Mouse (Mus musculus): ENCODE measurements around the gene Lama1. TPM values are rescaled to one million over a fixed set of nuclear protein-coding genes. Genes with fewer than 3 reads are reported as not detected.
"Not testable (repeated sequence)": the region's sequence is repeated elsewhere in the genome, so short reads cannot be mapped to it uniquely, and the experiment has no call there.

Lama1 gene
- polyA plus RNA-seq, 1 experiment from 2014 or later, result 11.1 TPM

- H3K27ac ChIP-seq, result 0 out of 2 replicates have a peak overlapping the region, but pooled peaks have one; percentile 30
- 0 out of 2 replicates have a peak, but pooled peaks have one; percentile 21 for ATAC-seq (ENCODE audit: low FRiP score)
- no peak overlapping the region for H3K9ac ChIP-seq
- peaks cover 21% of the 10 kb centered on the region for H3K4me1 ChIP-seq (replicated peaks)
- no peaks in the 10 kb centered on the region for H3K9me3 ChIP-seq
- H3K4me2 ChIP-seq, result no peak overlapping the region
- peaks cover 4% of the 10 kb centered on the region; the same call in 1 of the 2 replicates for H3K36me3 ChIP-seq
- no peaks in the 10 kb centered on the region for H3K27me3 ChIP-seq
- H3K4me3 ChIP-seq, result no peak overlapping the region
- 69% methylated on average over 14 of the region's 14 CpGs for WGBS
These were observed 26.4 kb downstream of the Lama1 start for GRCm38 (mm10) chr17:67723175-67724067.

- WGBS, result 86% methylated on average over 11 of the region's 11 CpGs
- Histone ChIP-seq H3K4me2 (no peak overlapping the region), H3K4me3 (no peak overlapping the region), H3K27ac (no peak overlapping the region), H3K9ac (no peak overlapping the region), H3K9me3 (no peaks in the 10 kb centered on the region), H3K4me1 (replicated peaks) (peaks cover 17% of the 10 kb centered on the region), H3K27me3 (no peaks in the 10 kb centered on the region), H3K36me3 (peaks cover 4% of the 10 kb centered on the region; the same call in 1 of the 2 replicates)
- no peak for ATAC-seq (ENCODE audit: low FRiP score)
These were observed 29.5 kb downstream of the Lama1 start for GRCm38 (mm10) chr17:67726601-67727000.

GRCm38 (mm10) chr17:67728751-67729150 lies 31.7 kb downstream of the Lama1 start:
- Histone ChIP-seq H3K9ac (no peak overlapping the region), H3K36me3 (peaks cover 4% of the 10 kb centered on the region; the same call in 1 of the 2 replicates), H3K4me3 (no peak overlapping the region), H3K4me1 (replicated peaks) (peaks cover 13% of the 10 kb centered on the region; the same call in 1 of the 2 replicates), H3K9me3 (no peaks in the 10 kb centered on the region), H3K27me3 (no peaks in the 10 kb centered on the region), H3K4me2 (no peak overlapping the region), H3K27ac (no peak overlapping the region)
- 55% methylated on average over 7 of the region's 7 CpGs for WGBS
- no peak for ATAC-seq (ENCODE audit: low FRiP score)

GRCm38 (mm10) chr17:67731096-67731495 lies 34.0 kb downstream of the Lama1 start:
- H3K36me3 ChIP-seq, result peaks cover 9% of the 10 kb centered on the region
- no peak overlapping the region for H3K9ac ChIP-seq
- no peak overlapping the region for H3K4me2 ChIP-seq
- no peak overlapping the region for H3K4me3 ChIP-seq
- no peak for ATAC-seq (ENCODE audit: low FRiP score)
- H3K27ac ChIP-seq, result no peak overlapping the region
- no peaks in the 10 kb centered on the region for H3K9me3 ChIP-seq
- 72% methylated on average over 3 of the region's 3 CpGs for WGBS
- H3K27me3 ChIP-seq, result no peaks in the 10 kb centered on the region
- H3K4me1 ChIP-seq (replicated peaks), result 0 out of 2 replicates have a peak, but pooled peaks cover 4% of the 10 kb centered on the region

- Histone ChIP-seq H3K4me3 (no peak overlapping the region), H3K4me1 (replicated peaks) (no peaks in the 10 kb centered on the region), H3K27ac (no peak overlapping the region), H3K27me3 (no peaks in the 10 kb centered on the region), H3K9me3 (no peaks in the 10 kb centered on the region), H3K36me3 (peaks cover 5% of the 10 kb centered on the region; the same call in 1 of the 2 replicates), H3K4me2 (no peak overlapping the region), H3K9ac (no peak overlapping the region)
- WGBS, result 89% methylated on average over 11 of the region's 11 CpGs
- ATAC-seq (ENCODE audit: low FRiP score), result no peak
These were observed 34.9 kb downstream of the Lama1 start for GRCm38 (mm10) chr17:67731964-67732363.

GRCm38 (mm10) chr17:67733516-67733915 lies 36.5 kb downstream of the Lama1 start:
- Histone ChIP-seq H3K9me3 (no peaks in the 10 kb centered on the region), H3K36me3 (peaks cover 11% of the 10 kb centered on the region), H3K4me3 (no peak overlapping the region), H3K9ac (no peak overlapping the region), H3K4me1 (replicated peaks) (no peaks in the 10 kb centered on the region), H3K4me2 (no peak overlapping the region), H3K27ac (no peak overlapping the region), H3K27me3 (no peaks in the 10 kb centered on the region)
- no peak for ATAC-seq (ENCODE audit: low FRiP score)
- WGBS, result 92% methylated on average over 12 of the region's 12 CpGs

GRCm38 (mm10) chr17:67735722-67736121 lies 38.7 kb downstream of the Lama1 start:
- no peak overlapping the region for H3K4me3 ChIP-seq
- 89% methylated on average over 6 of the region's 6 CpGs for WGBS
- no peak overlapping the region for H3K27ac ChIP-seq
- H3K9ac ChIP-seq, result no peak overlapping the region
- ATAC-seq (ENCODE audit: low FRiP score), result no peak
- H3K27me3 ChIP-seq, result no peaks in the 10 kb centered on the region
- no peak overlapping the region for H3K4me2 ChIP-seq
- H3K36me3 ChIP-seq, result peaks cover 17% of the 10 kb centered on the region
- no peaks in the 10 kb centered on the region for H3K4me1 ChIP-seq (replicated peaks)
- no peaks in the 10 kb centered on the region for H3K9me3 ChIP-seq

GRCm38 (mm10) chr17:67741229-67741628 lies 44.2 kb downstream of the Lama1 start:
- H3K4me3 ChIP-seq; H3K4me2 ChIP-seq; H3K9ac ChIP-seq; H3K27ac ChIP-seq; H3K27me3 ChIP-seq; H3K9me3 ChIP-seq; H3K4me1 ChIP-seq (replicated peaks); ATAC-seq (ENCODE audit: low FRiP score): not testable (repeated sequence)
- peaks cover 23% of the 10 kb centered on the region for H3K36me3 ChIP-seq

GRCm38 (mm10) chr17:67764167-67764871 lies 67.3 kb downstream of the Lama1 start:
- Histone ChIP-seq H3K4me1 (replicated peaks) (peaks cover 12% of the 10 kb centered on the region), H3K27ac (0 out of 2 replicates have a peak overlapping the region, but pooled peaks have one; percentile 1), H3K36me3 (peaks cover 13% of the 10 kb centered on the region), H3K27me3 (no peaks in the 10 kb centered on the region), H3K4me2 (no peak overlapping the region), H3K9ac (no peak overlapping the region), H3K4me3 (no peak overlapping the region), H3K9me3 (no peaks in the 10 kb centered on the region)
- ATAC-seq (ENCODE audit: low FRiP score), result peak; percentile 79
- WGBS, result 60% methylated on average over 9 of the region's 9 CpGs

- Histone ChIP-seq H3K4me3 (no peak overlapping the region), H3K9ac (no peak overlapping the region), H3K9me3 (no peaks in the 10 kb centered on the region), H3K36me3 (peaks cover 45% of the 10 kb centered on the region), H3K27me3 (no peaks in the 10 kb centered on the region), H3K27ac (no peak overlapping the region), H3K4me2 (no peak overlapping the region), H3K4me1 (replicated peaks) (no peaks in the 10 kb centered on the region)
- 63% methylated on average over 8 of the region's 8 CpGs for WGBS
- ATAC-seq (ENCODE audit: low FRiP score), result peak; percentile 46; the same call in 1 of the 2 replicates
These were observed 76.5 kb downstream of the Lama1 start for GRCm38 (mm10) chr17:67773608-67774007.

- H3K9me3 ChIP-seq, result no peaks in the 10 kb centered on the region
- ATAC-seq (ENCODE audit: low FRiP score), result no peak
- no peak overlapping the region for H3K4me3 ChIP-seq
- H3K9ac ChIP-seq, result no peak overlapping the region
- peaks cover 35% of the 10 kb centered on the region for H3K36me3 ChIP-seq
- 79% methylated on average over 9 of the region's 9 CpGs for WGBS
- H3K27me3 ChIP-seq, result no peaks in the 10 kb centered on the region
- H3K4me2 ChIP-seq, result no peak overlapping the region
- no peak overlapping the region for H3K27ac ChIP-seq
- H3K4me1 ChIP-seq (replicated peaks), result no peaks in the 10 kb centered on the region
These were observed 79.7 kb downstream of the Lama1 start for GRCm38 (mm10) chr17:67776764-67777163.

GRCm38 (mm10) chr17:67779812-67780211 lies 82.8 kb downstream of the Lama1 start:
- Histone ChIP-seq H3K27me3 (no peaks in the 10 kb centered on the region), H3K9me3 (no peaks in the 10 kb centered on the region), H3K4me3 (no peak overlapping the region), H3K4me1 (replicated peaks) (no peaks in the 10 kb centered on the region), H3K4me2 (no peak overlapping the region), H3K27ac (no peak overlapping the region), H3K36me3 (peaks cover 37% of the 10 kb centered on the region), H3K9ac (no peak overlapping the region)
- WGBS, result 63% methylated on average over 4 of the region's 4 CpGs
- ATAC-seq (ENCODE audit: low FRiP score), result no peak

All from hindbrain, embryonic 13.5 days (tissue).